Mouse (Mus musculus): Measurements from ENCODE around the gene Bpifb2.

Bpifb2 gene

GRCm38 (mm10) chr2:153931125-153931524 lies 56.3 kb downstream of the Bpifb2 start:
- DNase-seq (ENCODE audit: low spot score): no peak

DNA sequence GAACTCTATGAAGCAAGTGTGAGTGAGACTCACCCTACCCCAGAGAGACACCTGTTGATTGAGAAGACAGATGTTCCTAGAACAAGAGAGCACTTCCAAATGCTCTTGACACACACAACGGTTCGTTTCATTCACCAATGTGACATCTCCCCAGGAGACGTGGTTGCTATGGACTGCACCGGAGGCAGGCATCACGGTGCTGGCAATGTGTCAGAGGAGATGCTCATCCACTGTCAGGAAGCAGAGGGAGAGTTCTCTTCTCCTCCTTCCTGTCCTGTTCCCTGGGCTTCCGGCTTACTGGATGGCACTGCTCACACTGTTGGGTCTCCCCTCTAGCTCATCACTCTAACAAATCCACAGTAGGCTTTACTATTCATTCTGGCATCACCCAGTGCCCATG lies 58.5 kb downstream of the Bpifb2 start:
- DNase-seq (ENCODE audit: low spot score): no peak

- DNase-seq (ENCODE audit: low spot score): no peak
Observed at GRCm38 (mm10) chr2:153935348-153935747, 60.5 kb downstream of the Bpifb2 start.

DNA sequence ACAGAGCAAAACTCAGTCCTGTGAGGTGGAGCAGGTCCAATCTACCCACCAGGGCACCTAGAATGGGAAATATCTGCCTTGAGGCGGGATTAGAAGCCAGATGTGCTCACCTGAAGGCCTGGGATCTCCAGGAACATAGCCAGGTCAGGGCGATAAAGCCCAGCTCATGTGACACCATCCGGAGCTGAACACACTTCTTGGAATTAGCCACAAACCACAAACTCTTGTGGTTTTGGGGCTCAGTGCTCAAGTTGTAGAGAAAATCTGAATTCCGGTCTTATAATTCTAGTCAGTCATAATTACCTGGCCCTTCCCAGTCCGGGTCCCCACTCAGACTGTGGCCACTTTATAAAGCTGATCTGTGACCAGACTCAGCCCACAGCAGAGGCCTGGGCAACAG lies 63.0 kb downstream of the Bpifb2 start, which contains the start of gene Bpifb4:
Gene Bpifb4, plus strand, starts transcription at position 370 of the 400 bp plus-strand sequence.
- no peak for DNase-seq (ENCODE audit: low spot score)

DNA sequence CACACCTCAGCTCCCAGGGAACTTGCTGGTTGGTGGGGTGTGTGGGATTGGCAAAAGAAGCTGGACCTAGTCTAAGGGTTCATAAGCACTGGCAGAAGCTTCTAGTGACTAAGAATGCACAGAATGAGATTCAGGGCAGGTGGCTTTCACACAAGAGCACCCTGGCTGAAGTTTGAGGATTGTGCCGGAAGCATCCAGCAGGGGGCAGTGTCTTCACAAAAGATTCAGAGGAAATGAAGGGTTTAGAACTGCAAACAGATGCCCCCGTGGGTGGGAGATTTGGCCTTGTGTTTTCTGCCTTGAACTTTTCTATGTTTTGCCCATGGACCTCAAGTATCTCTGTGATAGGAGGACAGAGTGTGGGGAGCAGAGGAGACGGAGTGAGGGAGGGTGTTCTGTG lies 68.7 kb downstream of the Bpifb2 start:
- DNase-seq (ENCODE audit: low spot score): peak; percentile 33

DNA sequence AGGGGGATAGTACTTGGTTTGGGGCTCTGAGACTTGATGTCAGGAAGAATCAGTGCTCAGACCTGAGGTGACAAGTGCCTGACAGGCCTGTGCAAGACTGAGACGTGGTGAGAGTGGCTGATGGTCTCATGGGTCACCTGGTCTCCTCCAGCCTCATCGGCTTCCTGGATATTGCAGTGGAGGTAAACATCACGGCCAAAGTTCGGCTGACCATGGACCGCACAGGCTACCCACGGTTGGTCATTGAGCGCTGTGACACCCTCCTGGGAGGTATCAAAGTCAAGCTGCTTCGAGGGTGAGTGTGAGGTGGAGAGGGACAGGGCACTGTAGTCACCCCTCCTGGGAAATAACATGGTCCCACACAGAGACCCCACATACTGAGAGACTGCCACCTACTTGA lies 69.7 kb downstream of the Bpifb2 start:
- no peak for DNase-seq (ENCODE audit: low spot score)

Measured in urinary bladder, postnatal 25 days (tissue).